Mouse (Mus musculus) cortical plate, adult 2 months (tissue): ENCODE results near the gene Reps2. TPM values are rescaled to one million over a fixed set of nuclear protein-coding genes. Genes with fewer than 3 reads are reported as not detected.

Experiments
- H3K27ac ChIP-seq: fragments of 200-500 bp; 2 replicates; pipeline ENCODE4 v1.5.1; 2012; ENCODE audit warnings: low read length, control low read depth, inconsistent platforms; ENCODE audit not compliant: insufficient read depth
- H3K4me1 ChIP-seq: fragments of 200-500 bp; 2 replicates; pipeline ENCODE4 v1.6.1; 2011; ENCODE audit warnings: low read length; ENCODE audit not compliant: control insufficient read depth, insufficient read depth
- H3K4me3 ChIP-seq: fragments of 200-500 bp; 2 replicates; pipeline ENCODE4 v1.5.1; 2011; ENCODE audit warnings: mild to moderate bottlenecking, low read length, control low read depth; ENCODE audit not compliant: insufficient read depth
- CTCF ChIP-seq: fragments of 200-500 bp; IDR thresholded peaks from 2 replicates; pipeline ENCODE4 v1.5.1; 2011; ENCODE audit warnings: mild to moderate bottlenecking, control low read depth, low read length; ENCODE audit not compliant: insufficient read depth; ENCODE audit errors: extremely low read depth
- POLR2A ChIP-seq: fragments of 200-500 bp; IDR thresholded peaks from 2 replicates; pipeline ENCODE4 v1.6.1; 2011; ENCODE audit warnings: mild to moderate bottlenecking, low read length, control low read depth; ENCODE audit not compliant: insufficient read depth; ENCODE audit errors: extremely low read depth
- polyA plus RNA-seq: library from polyadenylated mRNA; depleted of rRNA; stranded (reverse); fragments of >200 nt; gene quantifications from 2 replicates; pipeline ENCODE4 v1.2.3, GENCODE M21; 2012

Reps2 gene
- polyA plus RNA-seq, 1 experiment = 34.8 TPM

- Histone ChIP-seq H3K4me3 (peak overlapping the region; percentile 76), H3K4me1 (no peaks in the 10 kb centered on the region), H3K27ac (no peak overlapping the region)
- TF ChIP-seq CTCF (no peak), POLR2A (no peak)
These were observed 903 bp downstream of the Reps2 start for GRCm38 (mm10) chrX:162642402-162643090.

GRCm38 (mm10) chrX:162641764-162642163, 1.7 kb downstream of the Reps2 start:
- Histone ChIP-seq H3K4me1 (no peaks in the 10 kb centered on the region; the same call in 1 of the 2 replicates), H3K4me3 (peak overlapping the region; percentile 27; the same call in 1 of the 2 replicates), H3K27ac (no peak overlapping the region)
- TF ChIP-seq POLR2A = no peak
- TF ChIP-seq CTCF = no peak

- H3K27ac ChIP-seq = no peak overlapping the region
- H3K4me1 ChIP-seq = no peaks in the 10 kb centered on the region; the same call in 1 of the 2 replicates
- no peak overlapping the region for H3K4me3 ChIP-seq
- TF ChIP-seq CTCF = no peak
- no peak for TF ChIP-seq POLR2A
These were observed 8.3 kb downstream of the Reps2 start for GRCm38 (mm10) chrX:162635159-162635558.

DNA sequence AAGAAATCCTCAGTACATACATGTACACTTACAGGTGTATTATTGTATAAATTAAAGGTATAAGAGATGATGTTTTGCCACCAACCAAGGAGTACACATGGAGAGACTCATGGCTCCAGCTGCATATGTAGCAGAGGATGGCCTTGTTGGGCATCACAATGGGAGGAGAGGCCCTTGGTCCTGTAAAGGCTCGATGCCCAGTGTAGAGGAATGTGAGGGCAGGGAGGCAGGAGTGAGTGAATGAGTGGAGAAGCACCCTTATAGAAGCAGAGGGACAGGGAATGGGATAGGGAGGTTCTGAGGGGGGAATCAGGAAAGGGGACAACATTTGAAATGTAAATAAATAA, 21.4 kb downstream of the Reps2 start:
- Histone ChIP-seq H3K27ac (no peak overlapping the region), H3K4me3 (no peak overlapping the region), H3K4me1 (peaks cover 4% of the 10 kb centered on the region; the same call in 1 of the 2 replicates)
- TF ChIP-seq CTCF (no peak), POLR2A (no peak)

GRCm38 (mm10) chrX:162621194-162622090, 22.0 kb downstream of the Reps2 start:
- Histone ChIP-seq H3K4me1 (peaks cover 4% of the 10 kb centered on the region; the same call in 1 of the 2 replicates), H3K27ac (peak overlapping the region; percentile 70), H3K4me3 (no peak overlapping the region)
- TF ChIP-seq CTCF = no peak
- no peak for TF ChIP-seq POLR2A

GRCm38 (mm10) chrX:162619705-162620104, 23.7 kb downstream of the Reps2 start:
- H3K4me3 ChIP-seq = no peak overlapping the region
- no peak for TF ChIP-seq CTCF
- TF ChIP-seq POLR2A = no peak
- peaks cover 4% of the 10 kb centered on the region; the same call in 1 of the 2 replicates for H3K4me1 ChIP-seq
- no peak overlapping the region for H3K27ac ChIP-seq

- H3K27ac ChIP-seq = no peak overlapping the region
- H3K4me1 ChIP-seq = peaks cover 4% of the 10 kb centered on the region; the same call in 1 of the 2 replicates
- H3K4me3 ChIP-seq = no peak overlapping the region
- TF ChIP-seq POLR2A = no peak
- no peak for TF ChIP-seq CTCF
These were observed 24.9 kb downstream of the Reps2 start for GRCm38 (mm10) chrX:162618547-162618946.

DNA sequence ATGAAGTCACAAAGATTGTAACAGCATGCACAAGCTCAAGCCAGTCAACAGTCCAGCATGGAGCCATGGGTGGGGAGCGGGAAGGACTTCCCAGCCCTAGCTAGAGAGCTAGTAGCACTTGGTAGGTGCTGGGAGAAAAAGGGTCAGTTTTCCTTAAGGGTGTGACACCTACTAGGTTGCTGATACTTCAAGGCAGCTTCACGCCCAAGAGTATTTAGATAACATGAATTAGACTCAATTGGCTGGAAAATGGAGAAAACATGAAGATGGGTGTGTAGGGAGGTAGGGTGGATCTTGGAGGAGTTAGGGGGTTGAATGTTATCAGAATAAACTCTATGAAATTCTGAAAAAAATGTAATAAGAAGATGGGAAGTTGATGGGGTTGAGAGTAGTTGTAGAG, 37.3 kb downstream of the Reps2 start:
- H3K27ac ChIP-seq = no peak overlapping the region
- no peak for TF ChIP-seq POLR2A
- TF ChIP-seq CTCF = no peak
- H3K4me1 ChIP-seq = no peaks in the 10 kb centered on the region
- no peak overlapping the region for H3K4me3 ChIP-seq

DNA sequence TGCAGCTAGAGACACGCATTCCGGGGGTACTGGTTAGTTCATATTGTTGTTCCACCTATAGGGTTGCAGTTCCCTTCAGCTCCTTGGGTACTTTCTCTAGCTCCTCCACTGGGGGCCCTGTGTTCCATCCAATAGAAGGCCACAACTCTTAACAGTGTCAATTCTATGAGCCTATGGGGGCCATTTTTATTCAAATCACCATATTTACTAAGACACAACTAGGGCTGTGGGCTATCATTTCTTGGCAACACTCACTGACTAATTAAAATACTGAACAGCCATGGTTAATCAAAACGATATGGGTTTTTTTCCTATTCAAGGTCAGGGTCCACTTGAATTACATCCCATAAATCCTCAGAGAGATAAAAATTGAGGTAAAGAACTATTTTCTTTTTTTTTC, 43.8 kb downstream of the Reps2 start:
- no peak overlapping the region for H3K27ac ChIP-seq

More for the DNA sequence above, 43.8 kb downstream of the Reps2 start:
- TF ChIP-seq CTCF (no peak), POLR2A (no peak)
- H3K4me1 ChIP-seq = no peaks in the 10 kb centered on the region
- no peak overlapping the region for H3K4me3 ChIP-seq
